Mouse (Mus musculus): ENCODE measurements around the gene Commd8.

Gene Commd8

GRCm38 (mm10) chr5:72173521-72173920 lies 5.5 kb upstream of the Commd8 start:
- in situ Hi-C loops (cut with MboI; ENCODE audit: unreplicated experiment in 2 of 2), result loop anchor here (5.0 to 25.0 kb wide), 3 partner anchors 94 to 1914 kb away; partner anchors contain the start of gene Nfxl1 (in 1 of the 2)

- in situ Hi-C loops (cut with MboI; ENCODE audit: unreplicated experiment in 2 of 2), result loop anchor here (5.0 to 25.0 kb wide), 3 partner anchors 95 to 1915 kb away; partner anchors contain the start of gene Nfxl1 (in 1 of the 2)
Observed at GRCm38 (mm10) chr5:72172675-72173074, 4.7 kb upstream of the Commd8 start.

- in situ Hi-C loops (cut with MboI; ENCODE audit: unreplicated experiment in 2 of 2), result loop anchor here (5.0 to 25.0 kb wide), 3 partner anchors 97 to 1917 kb away; partner anchors contain the start of gene Nfxl1 (in 1 of the 2)
Observed at GRCm38 (mm10) chr5:72170067-72170466, 2.1 kb upstream of the Commd8 start.

- in situ Hi-C loops (cut with MboI; ENCODE audit: unreplicated experiment in 2 of 2), result loop anchor here in 1 of 2 experiments (25.0 kb wide), 2 partner anchors 394 to 1919 kb away; partner anchors contain the start of gene Nfxl1
Observed at GRCm38 (mm10) chr5:72168285-72168621, 264 bp upstream of the Commd8 start.

GRCm38 (mm10) chr5:72164386-72164785 lies 3.6 kb downstream of the Commd8 start:
- in situ Hi-C loops (cut with MboI; ENCODE audit: unreplicated experiment in 2 of 2), result loop anchor here in 1 of 2 experiments (25.0 kb wide), 2 partner anchors 398 to 1923 kb away; partner anchors contain the start of gene Nfxl1

GRCm38 (mm10) chr5:72162855-72163254 lies 5.1 kb downstream of the Commd8 start:
- in situ Hi-C loops (cut with MboI; ENCODE audit: unreplicated experiment in 2 of 2), result loop anchor here in 1 of 2 experiments (25.0 kb wide), 2 partner anchors 399 to 1924 kb away; partner anchors contain the start of gene Nfxl1

- in situ Hi-C loops (cut with MboI; ENCODE audit: unreplicated experiment in 2 of 2), result loop anchor here in 1 of 2 experiments (25.0 kb wide), 2 partner anchors 401 to 1926 kb away; partner anchors contain the start of gene Nfxl1
Observed at GRCm38 (mm10) chr5:72160781-72161485, 7.1 kb downstream of the Commd8 start.

- in situ Hi-C loops (cut with MboI; ENCODE audit: unreplicated experiment in 2 of 2), result loop anchor here in 1 of 2 experiments (25.0 kb wide), 2 partner anchors 403 to 1928 kb away; partner anchors contain the start of gene Nfxl1
Observed at GRCm38 (mm10) chr5:72159537-72159936, 8.5 kb downstream of the Commd8 start.

- in situ Hi-C loops (cut with MboI; ENCODE audit: unreplicated experiment in 2 of 2), result loop anchor here in 1 of 2 experiments (25.0 kb wide), 2 partner anchors 404 to 1929 kb away; partner anchors contain the start of gene Nfxl1
Observed at GRCm38 (mm10) chr5:72158667-72159066, 9.3 kb downstream of the Commd8 start.

- in situ Hi-C loops (cut with MboI; ENCODE audit: unreplicated experiment in 2 of 2), result loop anchor here in 1 of 2 experiments (25.0 kb wide), 2 partner anchors 406 to 1931 kb away; partner anchors contain the start of gene Nfxl1
Observed at GRCm38 (mm10) chr5:72156598-72156997, 11.4 kb downstream of the Commd8 start.

- in situ Hi-C loops (cut with MboI; ENCODE audit: unreplicated experiment in 2 of 2), result loop anchor here in 1 of 2 experiments (25.0 kb wide), 2 partner anchors 407 to 1932 kb away; partner anchors contain the start of gene Nfxl1
Observed at GRCm38 (mm10) chr5:72155686-72156085, 12.3 kb downstream of the Commd8 start.

GRCm38 (mm10) chr5:72150870-72151269 lies 17.1 kb downstream of the Commd8 start:
- in situ Hi-C loops (cut with MboI; ENCODE audit: unreplicated experiment in 2 of 2), result loop anchor here in 1 of 2 experiments (25.0 kb wide), 2 partner anchors 411 to 1936 kb away; partner anchors contain the start of gene Nfxl1

GRCm38 (mm10) chr5:72148679-72149078 lies 19.3 kb downstream of the Commd8 start:
- in situ Hi-C loops (cut with MboI; ENCODE audit: unreplicated experiment in 2 of 2), result no loop called here

GRCm38 (mm10) chr5:72139619-72140018 lies 28.4 kb downstream of the Commd8 start:
- in situ Hi-C loops (cut with MboI; ENCODE audit: unreplicated experiment in 2 of 2), result no loop called here

- in situ Hi-C loops (cut with MboI; ENCODE audit: unreplicated experiment in 2 of 2), result no loop called here
Observed at GRCm38 (mm10) chr5:72138256-72138655, 29.7 kb downstream of the Commd8 start.

- in situ Hi-C loops (cut with MboI; ENCODE audit: unreplicated experiment in 2 of 2), result no loop called here
Observed at GRCm38 (mm10) chr5:72133906-72134305, 34.1 kb downstream of the Commd8 start.

- in situ Hi-C loops (cut with MboI; ENCODE audit: unreplicated experiment in 2 of 2), result no loop called here
Observed at GRCm38 (mm10) chr5:72126681-72127080, 41.3 kb downstream of the Commd8 start.

- in situ Hi-C loops (cut with MboI; ENCODE audit: unreplicated experiment in 2 of 2), result no loop called here
Observed at GRCm38 (mm10) chr5:72122414-72123037, 45.5 kb downstream of the Commd8 start.
